Mouse (Mus musculus) cortical plate, adult 2 months (tissue): ENCODE data around the gene Gm47841.

Experiments used
- CTCF ChIP-seq: fragments of 200-500 bp; IDR thresholded peaks from 2 replicates; pipeline ENCODE4 v1.5.1; 2011; ENCODE audit warnings: mild to moderate bottlenecking, control low read depth, low read length; ENCODE audit not compliant: insufficient read depth; ENCODE audit errors: extremely low read depth
- POLR2A ChIP-seq: fragments of 200-500 bp; IDR thresholded peaks from 2 replicates; pipeline ENCODE4 v1.6.1; 2011; ENCODE audit warnings: mild to moderate bottlenecking, low read length, control low read depth; ENCODE audit not compliant: insufficient read depth; ENCODE audit errors: extremely low read depth

DNA sequence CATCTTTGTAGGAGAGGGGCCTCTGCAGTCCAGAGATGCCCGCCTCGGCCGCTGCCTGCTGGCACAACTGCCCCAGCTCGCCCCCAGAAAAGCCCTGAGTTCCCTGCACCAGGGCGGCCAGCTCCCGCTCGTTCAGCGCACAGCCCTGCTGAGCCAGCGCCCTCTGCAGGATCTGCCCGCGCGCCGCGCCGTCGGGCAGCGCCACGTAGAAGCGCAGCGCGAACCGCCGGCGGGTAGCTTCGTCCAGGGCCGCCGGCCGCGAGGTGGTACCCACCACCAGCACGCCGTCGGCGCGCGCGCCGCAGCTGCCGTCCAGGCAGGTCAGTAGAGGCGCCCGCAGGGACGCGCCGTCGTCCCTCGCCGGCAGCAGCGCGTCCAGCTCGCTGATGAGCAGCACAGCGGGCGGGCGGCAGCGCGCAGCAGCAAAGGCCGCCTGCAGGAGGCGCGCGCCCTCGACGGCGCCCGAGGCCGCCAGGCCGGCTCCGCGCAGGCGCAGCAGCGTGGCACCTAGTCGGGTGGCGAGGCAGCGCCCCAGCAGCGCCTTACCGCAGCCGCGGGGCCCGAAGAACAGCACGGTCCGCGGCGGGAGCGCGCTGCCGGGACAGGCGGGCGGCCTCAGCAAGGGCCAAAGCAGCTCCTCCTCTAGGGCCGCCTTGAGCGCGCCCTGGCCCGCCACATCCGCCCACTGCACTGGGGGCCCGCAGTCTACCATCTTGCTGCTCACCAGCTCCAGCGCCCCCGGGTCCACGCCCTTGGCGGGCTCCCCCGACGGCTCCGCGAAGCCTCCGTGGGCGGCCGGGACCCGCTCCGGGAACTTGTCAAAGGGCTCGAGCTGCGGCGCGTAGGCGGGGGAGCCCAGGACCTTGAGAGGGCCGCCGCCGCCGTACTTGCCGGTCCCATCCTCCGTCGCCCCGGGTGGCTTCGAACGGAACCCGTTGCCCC, 5.6 kb upstream of the Gm47841 start:
- TF ChIP-seq CTCF (no peak), POLR2A (no peak)
